Mouse (Mus musculus) CH12.LX (cell line): ENCODE results near the gene Vps53. TPM values are rescaled to one million over a fixed set of nuclear protein-coding genes. Genes with fewer than 3 reads are reported as not detected.

Experiments used
- DNase-seq: peaks from one replicate; pipeline ENCODE4 v3.0.0-alpha.2; 2013; ENCODE audit errors: extremely low read depth
- H3K27ac ChIP-seq: 2 replicates; pipeline ENCODE4 v1.5.1; 2012; ENCODE audit warnings: low read depth, mild to moderate bottlenecking, control low read depth, moderate library complexity; ENCODE audit not compliant: insufficient read depth
- H3K27me3 ChIP-seq: replicated peaks from 2 replicates; pipeline ENCODE3; 2012; ENCODE audit warnings: inconsistent platforms
- H3K36me3 ChIP-seq, 2 experiments: replicated peaks in 1 of 2; 2 replicates each; pipeline versions ENCODE3 to v1.6.1; 2012; ENCODE audit warnings: inconsistent platforms in 1 of 2, low read length in 1 of 2, mild to moderate bottlenecking in 1 of 2, mixed read lengths in 1 of 2, moderate library complexity in 1 of 2; ENCODE audit not compliant: control insufficient read depth in 1 of 2, insufficient read depth in 1 of 2
- H3K4me1 ChIP-seq, 2 experiments: 2 replicates each; pipeline ENCODE4 v1.6.1; 2012; ENCODE audit warnings: inconsistent platforms in 1 of 2, moderate library complexity in 1 of 2; ENCODE audit not compliant: insufficient read depth in 2 of 2, control insufficient read depth in 1 of 2
- H3K4me2 ChIP-seq: 2 replicates; pipeline ENCODE4 v1.6.1; 2012; ENCODE audit warnings: low read depth, mild to moderate bottlenecking, control low read depth; ENCODE audit not compliant: poor library complexity, insufficient read depth, severe bottlenecking
- H3K4me3 ChIP-seq, 3 experiments: fragments of 150-350 bp in 1 of 3; sonication (generic) in 1 of 3; replicated peaks in 1 of 3; 2 replicates each; pipeline versions ENCODE3 to v1.5.1; 2011 to 2012; ENCODE audit warnings: low read depth in 2 of 3, low read length in 2 of 3, mild to moderate bottlenecking in 2 of 3, moderate library complexity in 2 of 3, control low read depth in 1 of 3, improper control_type of control experiment in 1 of 3, inconsistent platforms in 1 of 3, mixed read lengths in 1 of 3; ENCODE audit not compliant: poor library complexity in 1 of 3
- H3K79me2 ChIP-seq: replicated peaks from 2 replicates; pipeline ENCODE4 v1.6.1; 2012; ENCODE audit warnings: mild to moderate bottlenecking, moderate library complexity; ENCODE audit not compliant: control insufficient read depth, poor library complexity, insufficient read depth, severe bottlenecking; ENCODE audit errors: extremely low read depth
- H3K9ac ChIP-seq: 2 replicates; pipeline ENCODE4 v1.6.1; 2012; ENCODE audit warnings: low read depth, mild to moderate bottlenecking, control low read depth, moderate library complexity; ENCODE audit not compliant: insufficient read depth
- H3K9me3 ChIP-seq: replicated peaks from 2 replicates; pipeline ENCODE3; 2012; ENCODE audit warnings: low read length, inconsistent platforms, mixed read lengths
- CHD1 ChIP-seq: IDR thresholded peaks from 2 replicates; pipeline ENCODE4 v1.6.1; 2012; ENCODE audit warnings: low read depth, low read length, improper control_type of control experiment, inconsistent platforms
- CHD2 ChIP-seq: IDR thresholded peaks from 2 replicates; pipeline ENCODE4 v1.6.1; 2011; ENCODE audit warnings: low read length, improper control_type of control experiment
- CTCF ChIP-seq, 2 experiments: IDR thresholded peaks in 1 of 2; conservative IDR thresholded peaks in 1 of 2; 2 replicates each; pipeline ENCODE4 v1.5.1; 2011 to 2012; ENCODE audit warnings: low read depth in 2 of 2, low read length in 2 of 2, improper control_type of control experiment in 1 of 2, inconsistent platforms in 1 of 2, mild to moderate bottlenecking in 1 of 2, moderate library complexity in 1 of 2
- E2F4 ChIP-seq: IDR thresholded peaks from 2 replicates; pipeline ENCODE4 v1.6.1; 2011; ENCODE audit warnings: low read depth, low read length, improper control_type of control experiment; ENCODE audit not compliant: insufficient replicate concordance
- ELF1 ChIP-seq: IDR thresholded peaks from 2 replicates; pipeline ENCODE4 v1.6.1; 2014; ENCODE audit warnings: low read depth, mild to moderate bottlenecking, inconsistent platforms, low read length, improper control_type of control experiment
- EP300 ChIP-seq: IDR thresholded peaks from 2 replicates; pipeline ENCODE4 v1.6.1; 2011; ENCODE audit warnings: low read length, improper control_type of control experiment
- GABPA ChIP-seq: IDR thresholded peaks from 2 replicates; pipeline ENCODE4 v1.6.1; 2012; ENCODE audit warnings: low read depth, low read length, improper control_type of control experiment, inconsistent platforms; ENCODE audit not compliant: insufficient replicate concordance
- IRF4 ChIP-seq: IDR thresholded peaks from 2 replicates; pipeline ENCODE4 v1.6.1; 2014; ENCODE audit warnings: low read depth, mild to moderate bottlenecking, inconsistent platforms, low read length, improper control_type of control experiment
- JUN ChIP-seq: IDR thresholded peaks from 2 replicates; pipeline ENCODE4 v1.6.1; 2011; ENCODE audit warnings: low read depth, mild to moderate bottlenecking, low read length, improper control_type of control experiment, moderate library complexity; ENCODE audit not compliant: insufficient read depth
- KAT2A ChIP-seq: IDR thresholded peaks from 2 replicates; pipeline ENCODE4 v1.6.1; 2012; ENCODE audit warnings: low read length, improper control_type of control experiment, inconsistent platforms; ENCODE audit not compliant: insufficient replicate concordance
- MAFK ChIP-seq: IDR thresholded peaks from 2 replicates; pipeline ENCODE4 v1.6.1; 2011; ENCODE audit warnings: low read length, improper control_type of control experiment; ENCODE audit not compliant: insufficient replicate concordance
- MAX ChIP-seq: IDR thresholded peaks from 2 replicates; pipeline ENCODE4 v1.6.1; 2011; ENCODE audit warnings: low read length, improper control_type of control experiment
- MEF2A ChIP-seq: IDR thresholded peaks from 2 replicates; pipeline ENCODE4 v1.6.1; 2014; ENCODE audit warnings: low read depth, mild to moderate bottlenecking, inconsistent platforms, low read length, improper control_type of control experiment, borderline replicate concordance
- MYC ChIP-seq: IDR thresholded peaks from 2 replicates; pipeline ENCODE4 v1.6.1; 2011; ENCODE audit warnings: low read depth, mild to moderate bottlenecking, improper control_type of control experiment, low read length
- NELFE ChIP-seq: IDR thresholded peaks from 2 replicates; pipeline ENCODE4 v1.6.1; 2011; ENCODE audit warnings: low read depth, low read length, improper control_type of control experiment
- NRF1 ChIP-seq: IDR thresholded peaks from 2 replicates; pipeline ENCODE4 v1.6.1; 2014; ENCODE audit warnings: low read depth, mild to moderate bottlenecking, inconsistent platforms, low read length, improper control_type of control experiment, moderate library complexity
- PAX5 ChIP-seq: IDR thresholded peaks from 2 replicates; pipeline ENCODE4 v1.6.1; 2012; ENCODE audit warnings: low read length, inconsistent platforms, mixed read lengths
- RAD21 ChIP-seq: IDR thresholded peaks from 2 replicates; pipeline ENCODE4 v1.6.1; 2011; ENCODE audit warnings: low read depth, mild to moderate bottlenecking, low read length, improper control_type of control experiment, moderate library complexity
- SMC3 ChIP-seq: IDR thresholded peaks from 2 replicates; pipeline ENCODE4 v1.6.1; 2011; ENCODE audit warnings: low read depth, low read length, improper control_type of control experiment
- TBP ChIP-seq: conservative IDR thresholded peaks from 2 replicates; pipeline ENCODE4 v1.6.1; 2011; ENCODE audit warnings: low read depth, low read length, improper control_type of control experiment
- USF1 ChIP-seq: IDR thresholded peaks from 2 replicates; pipeline ENCODE4 v1.6.1; 2014; ENCODE audit warnings: low read depth, mild to moderate bottlenecking, inconsistent platforms, low read length, improper control_type of control experiment
- ZNF384 ChIP-seq: IDR thresholded peaks from 2 replicates; pipeline ENCODE4 v1.6.1; 2012; ENCODE audit warnings: low read depth, low read length, improper control_type of control experiment, inconsistent platforms
- dilution Hi-C: fragments of 300-500 bp; cut with MboI; formaldehyde crosslinking; loops from 2 replicates; pipeline ENCODE4 v1.14.3; 2020; ENCODE audit warnings: low sequenced_read_pairs; ENCODE audit not compliant: extremely low pct_unique_long_range_greater_than_20kb, extremely low pct_ligation_motif_present
- in situ Hi-C: fragments of 300-500 bp; cut with MboI; formaldehyde crosslinking; loops from 3 replicates; pipeline ENCODE4 v1.14.3; 2019; ENCODE audit warnings: low sequenced_read_pairs, low pct_ligation_motif_present, low pct_unique_long_range_greater_than_20kb, mixed read lengths
- polyA plus RNA-seq: library from polyadenylated mRNA; unstranded; fragments of >175 nt; gene quantifications from 2 replicates; pipeline ENCODE4 v1.2.1, GENCODE M21; 2012; ENCODE audit warnings: low read depth; ENCODE audit not compliant: insufficient read length
- total RNA-seq, 2 experiments: library from RNA; depleted of rRNA; stranded (reverse); fragments of 300-350 nt in 1 of 2; fragments of >200 nt in 1 of 2; gene quantifications; 2 replicates each; pipeline ENCODE4 v1.2.3; 2012 to 2014

Gene Vps53
- total and polyA plus RNA-seq, 3 experiments = 56.1 to 70.7 (median 62.2) TPM

- Histone ChIP-seq H3K9ac (no peak overlapping the region), H3K9me3 (no peaks in the 10 kb centered on the region), H3K4me3 (no peak overlapping the region), H3K27me3 (peaks cover 2% of the 10 kb centered on the region), H3K79me2 (no peaks in the 10 kb centered on the region), H3K4me2 (no peak overlapping the region), H3K27ac (no peak overlapping the region), H3K4me1 (no peaks in the 10 kb centered on the region), H3K36me3 (peaks cover under 1 to 9% of the 10 kb centered on the region in 2 experiments)
- dilution Hi-C loops = no loop called here
- in situ Hi-C loops = no loop called here
- no peak for DNase-seq
- TF ChIP-seq MEF2A (no peak), USF1 (no peak), ELF1 (no peak), MYC (no peak), IRF4 (no peak), CTCF (conservative IDR thresholded peaks at IDR 0.05 in 1 of 2, IDR thresholded peaks at IDR 0.05 in 1 of 2; ENCODE audit: low read depth in 2 of 2, low read length in 2 of 2) (no peak), MAFK (no peak), MAX (no peak), PAX5 (no peak), EP300 (no peak), RAD21 (no peak), JUN (no peak), CHD2 (no peak), E2F4 (no peak), GABPA (no peak), TBP (no peak)
These were observed 139.3 kb downstream of the Vps53 start for GRCm38 (mm10) chr11:76040106-76040505.

- Histone ChIP-seq H3K27ac (no peak overlapping the region), H3K4me2 (no peak overlapping the region), H3K9me3 (no peaks in the 10 kb centered on the region)
- no peak for TF ChIP-seq CHD2
- TF ChIP-seq EP300 = no peak
- no peak for TF ChIP-seq JUN
- no peak for TF ChIP-seq KAT2A
- TF ChIP-seq SMC3 = no peak
- no peak for TF ChIP-seq MAFK
- no peak for TF ChIP-seq CHD1
- no peak for TF ChIP-seq USF1
- no peak for TF ChIP-seq ZNF384
- no peak for TF ChIP-seq NELFE
- TF ChIP-seq CTCF (conservative IDR thresholded peaks at IDR 0.05 in 1 of 2, IDR thresholded peaks at IDR 0.05 in 1 of 2; ENCODE audit: low read depth in 2 of 2, low read length in 2 of 2) = no peak
- no peak for TF ChIP-seq NRF1
- TF ChIP-seq, all 38 proteins: peak for 0
- DNase-seq = no peak
- Histone ChIP-seq H3K27me3 (peaks cover 2% of the 10 kb centered on the region), H3K9ac (no peak overlapping the region), H3K4me1 (no peaks in the 10 kb centered on the region), H3K79me2 (no peaks in the 10 kb centered on the region), H3K36me3 (peaks cover 0 to 3% of the 10 kb centered on the region in 2 experiments), H3K4me3 (no peak overlapping the region)
- dilution Hi-C loops (no loop called here), in situ Hi-C loops (no loop called here)
These were observed 140.0 kb downstream of the Vps53 start for GRCm38 (mm10) chr11:76039271-76040053.
